Mouse (Mus musculus) heart, embryonic 13.5 days (tissue): ENCODE data around the gene Unc13c. TPM values are rescaled to one million over a fixed set of nuclear protein-coding genes. Genes with fewer than 3 reads are reported as not detected.

Experiments used
- ATAC-seq: fragments of 200-750 bp; cut with Nextera tagmentation; 2 replicates; pipeline ENCODE4 v1.8.0; 2017; ENCODE audit warnings: moderate TSS enrichment; ENCODE audit not compliant: insufficient number of reproducible peaks, low FRiP score, low TSS enrichment; ENCODE audit errors: extremely low read depth
- H3K27ac ChIP-seq: fragments of 300-500 bp; sonication (generic); replicated peaks from 2 replicates; pipeline ENCODE4 v1.5.1; 2015; ENCODE audit warnings: moderate library complexity, mild to moderate bottlenecking, inconsistent platforms
- H3K27me3 ChIP-seq: fragments of 300-500 bp; sonication (generic); replicated peaks from 2 replicates; pipeline ENCODE4 v1.6.1; 2015; ENCODE audit warnings: mild to moderate bottlenecking, inconsistent platforms
- H3K36me3 ChIP-seq: fragments of 300-500 bp; sonication (generic); 2 replicates; pipeline ENCODE4 v1.6.1; 2015; ENCODE audit warnings: mild to moderate bottlenecking, inconsistent platforms
- H3K4me1 ChIP-seq: fragments of 300-500 bp; sonication (generic); 2 replicates; pipeline ENCODE4 v1.6.1; 2015; ENCODE audit warnings: inconsistent platforms
- H3K4me2 ChIP-seq: fragments of 300-500 bp; sonication (generic); 2 replicates; pipeline ENCODE4 v1.6.1; 2015; ENCODE audit warnings: inconsistent platforms, mild to moderate bottlenecking, moderate library complexity
- H3K4me3 ChIP-seq: fragments of 300-500 bp; sonication (generic); 2 replicates; pipeline ENCODE4 v1.5.1; 2015; ENCODE audit warnings: moderate library complexity, mild to moderate bottlenecking, inconsistent platforms
- H3K9ac ChIP-seq: fragments of 300-500 bp; sonication (generic); 2 replicates; pipeline ENCODE4 v1.6.1; 2015; ENCODE audit warnings: inconsistent platforms, mild to moderate bottlenecking, moderate library complexity
- H3K9me3 ChIP-seq: fragments of 300-500 bp; sonication (generic); 2 replicates; pipeline ENCODE4 v1.6.1; 2016; ENCODE audit warnings: inconsistent platforms
- WGBS: fragments of 180-500 bp; shearing (Covaris S2); methylation state at CpG from one replicate; pipeline ENCODE4 v1.1.7; 2015; ENCODE audit warnings: mixed read lengths; 5-methylcytosine and 5-hydroxymethylcytosine counted together
- polyA plus RNA-seq: library from polyadenylated mRNA; unstranded; fragments of >200 nt; fragmentation: Nextera tagmentation; extraction: Ambion mirVana; gene quantifications from 2 replicates; pipeline ENCODE4 v1.2.1, GENCODE M21; 2015

Unc13c gene
- polyA plus RNA-seq: 2.2 and 2.7 TPM in 2 replicates

GRCm38 (mm10) chr9:73968641-73969121 is at the start of gene Unc13c:
Unc13c (minus strand) TSS chr9:73968966.
- H3K27me3 ChIP-seq: no peaks in the 10 kb centered on the region
- peak within 1 kb of the TSS; percentile 69 for H3K4me2 ChIP-seq
- H3K4me3 ChIP-seq: peak within 1 kb of the TSS; percentile 58
- H3K36me3 ChIP-seq: no peaks in the 10 kb centered on the region
- ATAC-seq: no peak
- H3K9ac ChIP-seq: peak within 1 kb of the TSS; percentile 77
- H3K4me1 ChIP-seq: peaks cover 44% of the 10 kb centered on the region
- WGBS: 1% methylated on average over 17 of the region's 17 CpGs
- H3K9me3 ChIP-seq: no peaks in the 10 kb centered on the region
- H3K27ac ChIP-seq: peak within 1 kb of the TSS; percentile 22

- Histone ChIP-seq H3K36me3 (no peaks in the 10 kb centered on the region), H3K4me3 (no peak overlapping the region), H3K9me3 (no peaks in the 10 kb centered on the region), H3K27me3 (no peaks in the 10 kb centered on the region), H3K27ac (0 out of 2 replicates have a peak overlapping the region, but pooled peaks have one; percentile 36), H3K4me1 (peaks cover 17% of the 10 kb centered on the region), H3K4me2 (peak overlapping the region; percentile 26), H3K9ac (no peak overlapping the region)
- no peak for ATAC-seq
- 52% methylated on average over 7 of the region's 7 CpGs for WGBS
Measured at GRCm38 (mm10) chr9:74007976-74008686, 39.4 kb upstream of the Unc13c start.

- H3K4me3 ChIP-seq: no peak overlapping the region
- no peaks in the 10 kb centered on the region for H3K27me3 ChIP-seq
- no peak overlapping the region for H3K9ac ChIP-seq
- no peak for ATAC-seq
- no peak overlapping the region; the same call in 1 of the 2 replicates for H3K27ac ChIP-seq
- H3K9me3 ChIP-seq: no peaks in the 10 kb centered on the region
- no peaks in the 10 kb centered on the region for H3K36me3 ChIP-seq
- H3K4me2 ChIP-seq: no peak overlapping the region
- peaks cover 10% of the 10 kb centered on the region for H3K4me1 ChIP-seq
- WGBS: 38% methylated on average over 6 of the region's 6 CpGs
Measured at GRCm38 (mm10) chr9:74002388-74002990, 33.7 kb upstream of the Unc13c start.

- no peak for ATAC-seq
- no peaks in the 10 kb centered on the region for H3K27me3 ChIP-seq
- peaks cover 9% of the 10 kb centered on the region for H3K9me3 ChIP-seq
- no peak overlapping the region for H3K4me3 ChIP-seq
- H3K4me2 ChIP-seq: no peak overlapping the region
- no peak overlapping the region for H3K27ac ChIP-seq
- H3K4me1 ChIP-seq: no peaks in the 10 kb centered on the region
- no peak overlapping the region for H3K9ac ChIP-seq
- no peaks in the 10 kb centered on the region for H3K36me3 ChIP-seq
Measured at GRCm38 (mm10) chr9:73988096-73988495, 19.3 kb upstream of the Unc13c start.

GRCm38 (mm10) chr9:73987236-73987635 is 18.5 kb upstream of the Unc13c start:
- H3K4me2 ChIP-seq: no peak overlapping the region
- H3K9ac ChIP-seq: no peak overlapping the region
- peaks cover 9% of the 10 kb centered on the region for H3K9me3 ChIP-seq
- H3K36me3 ChIP-seq: no peaks in the 10 kb centered on the region
- no peak overlapping the region for H3K27ac ChIP-seq
- WGBS: 72% methylated on average over 2 of the region's 2 CpGs
- H3K27me3 ChIP-seq: no peaks in the 10 kb centered on the region
- no peaks in the 10 kb centered on the region for H3K4me1 ChIP-seq
- H3K4me3 ChIP-seq: no peak overlapping the region
- no peak for ATAC-seq

GRCm38 (mm10) chr9:73982597-73983344 is 14.0 kb upstream of the Unc13c start:
- no peak for ATAC-seq
- Histone ChIP-seq H3K27me3 (no peaks in the 10 kb centered on the region), H3K9ac (no peak overlapping the region), H3K4me3 (no peak overlapping the region), H3K36me3 (no peaks in the 10 kb centered on the region), H3K4me2 (no peak overlapping the region), H3K27ac (no peak overlapping the region), H3K9me3 (no peaks in the 10 kb centered on the region), H3K4me1 (peaks cover 10% of the 10 kb centered on the region)
- WGBS: 14% methylated on average over 6 of the region's 6 CpGs

- Histone ChIP-seq H3K4me3 (no peak overlapping the region), H3K27ac (no peak overlapping the region), H3K4me2 (no peak overlapping the region), H3K9me3 (no peaks in the 10 kb centered on the region), H3K9ac (no peak overlapping the region), H3K36me3 (no peaks in the 10 kb centered on the region), H3K4me1 (peaks cover 15% of the 10 kb centered on the region), H3K27me3 (no peaks in the 10 kb centered on the region)
- no peak for ATAC-seq
- 54% methylated on average over 8 of the region's 8 CpGs for whole genome bisulfite sequencing
Measured at GRCm38 (mm10) chr9:73972327-73972988, 3.7 kb upstream of the Unc13c start.

GRCm38 (mm10) chr9:73970717-73971116 is 2.0 kb upstream of the Unc13c start:
- no peaks in the 10 kb centered on the region for H3K36me3 ChIP-seq
- no peak for ATAC-seq
- no peaks in the 10 kb centered on the region for H3K27me3 ChIP-seq
- peaks cover 29% of the 10 kb centered on the region for H3K4me1 ChIP-seq
- H3K4me3 ChIP-seq: no peak overlapping the region
- H3K27ac ChIP-seq: no peak overlapping the region
- no peaks in the 10 kb centered on the region for H3K9me3 ChIP-seq
- no peak overlapping the region for H3K9ac ChIP-seq
- WGBS: 74% methylated on average over 9 of the region's 9 CpGs
- no peak overlapping the region for H3K4me2 ChIP-seq

GRCm38 (mm10) chr9:73965322-73965915 is 3.3 kb downstream of the Unc13c start:
- ATAC-seq: no peak
- no peaks in the 10 kb centered on the region for H3K36me3 ChIP-seq
- no peaks in the 10 kb centered on the region for H3K9me3 ChIP-seq
- H3K4me1 ChIP-seq: peaks cover 55% of the 10 kb centered on the region
- H3K27me3 ChIP-seq: no peaks in the 10 kb centered on the region
- peak overlapping the region; percentile 20 for H3K4me3 ChIP-seq
- H3K27ac ChIP-seq: peak overlapping the region; percentile 71
- 20% methylated on average over 9 of the region's 9 CpGs for WGBS
- H3K4me2 ChIP-seq: peak overlapping the region; percentile 69
- 0 out of 2 replicates have a peak overlapping the region, but pooled peaks have one; percentile 10 for H3K9ac ChIP-seq

- Histone ChIP-seq H3K4me1 (peaks cover 39% of the 10 kb centered on the region), H3K27ac (no peak overlapping the region), H3K4me3 (no peak overlapping the region), H3K4me2 (no peak overlapping the region), H3K27me3 (no peaks in the 10 kb centered on the region), H3K36me3 (no peaks in the 10 kb centered on the region), H3K9me3 (no peaks in the 10 kb centered on the region), H3K9ac (no peak overlapping the region)
- no peak for ATAC-seq
- WGBS: 72% methylated on average over 6 of the region's 6 CpGs
Measured at GRCm38 (mm10) chr9:73962471-73962870, 6.3 kb downstream of the Unc13c start.

- ATAC-seq: no peak
Measured at GRCm38 (mm10) chr9:73952331-73952730, 16.4 kb downstream of the Unc13c start.

More at GRCm38 (mm10) chr9:73952331-73952730, 16.4 kb downstream of the Unc13c start:
- Histone ChIP-seq H3K27me3 (no peaks in the 10 kb centered on the region), H3K4me1 (peaks cover 10% of the 10 kb centered on the region), H3K9me3 (no peaks in the 10 kb centered on the region), H3K9ac (no peak overlapping the region), H3K27ac (no peak overlapping the region), H3K4me2 (no peak overlapping the region), H3K4me3 (no peak overlapping the region), H3K36me3 (0 out of 2 replicates have a peak, but pooled peaks cover 4% of the 10 kb centered on the region)
